ENCODE assay signal across 22 mouse cellular contexts in the genomic region with DNA sequence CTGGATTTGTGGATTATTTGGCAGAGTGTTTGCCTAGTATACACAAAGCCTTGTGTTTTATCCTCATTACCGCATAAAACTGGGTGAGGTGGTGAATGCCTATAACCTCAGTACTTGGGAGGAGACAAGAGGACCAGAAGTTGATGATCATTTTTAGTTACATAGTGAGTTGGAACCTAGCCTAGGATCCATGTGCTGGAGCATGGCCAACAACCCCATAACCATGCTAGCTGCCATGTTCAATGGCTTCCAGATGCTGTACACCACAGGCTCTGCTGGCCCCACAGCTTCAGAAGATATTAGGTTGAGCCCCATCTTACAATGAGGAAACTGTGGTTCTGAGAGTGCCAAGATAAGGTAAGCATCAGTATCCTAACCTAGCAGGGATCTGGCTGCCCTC.
A peak's percentile ranks its signal among the peaks of the same experiment; 100 is the strongest.
DNase-seq lines count a peak whose midpoint lies in the region; ATAC-seq and TF ChIP-seq lines count a peak whose summit lies in the region.
"Had no signal": no experiment of that assay in that cellular context is flagged by ENCODE, and none has a peak within 500 bp of the region (broad histone marks: within the 10 kb centered on the region; RNA-seq: fewer than 3 reads in every experiment).

No protein-coding gene starts in this region.

- H3K27me3 ChIP-seq in heart, embryonic 11.5 days (ENCODE audit: control insufficient read depth, insufficient read depth, low read length) = no peaks in the 10 kb centered on the region
- H3K27me3 ChIP-seq in heart, postnatal 0 days (ENCODE audit: control insufficient read depth, insufficient read depth, low read length) = no peaks in the 10 kb centered on the region
- H3K27me3 ChIP-seq in MEL (ENCODE audit: control insufficient read depth in 1 of 2, insufficient read depth in 2 of 2, low read length in 2 of 2) = no peaks in the 10 kb centered on the region; a peak in 1 of 4 replicates
- no peaks in the 10 kb centered on the region for H3K27me3 ChIP-seq in embryonic facial prominence, embryonic 15.5 days
- H3K27me3 ChIP-seq: embryonic facial prominence, embryonic 12.5 days; forebrain, embryonic 13.5 days; hindbrain, embryonic 15.5 days had no signal

- H3K27ac ChIP-seq in heart, embryonic 11.5 days (ENCODE audit: low read depth, low read length) = no peak overlapping the region
- H3K27ac ChIP-seq in heart, postnatal 0 days (ENCODE audit: low read depth) = 0 out of 2 replicates have a peak overlapping the region, but pooled peaks have one; percentile 80
- no peak overlapping the region for H3K27ac ChIP-seq in MEL (ENCODE audit: control insufficient read depth, low read depth, low read length)
- H3K27ac ChIP-seq in embryonic facial prominence, embryonic 15.5 days (replicated peaks) = no peak overlapping the region
- H3K27ac ChIP-seq: embryonic facial prominence, embryonic 12.5 days; forebrain, embryonic 13.5 days; hindbrain, embryonic 15.5 days had no signal

- no peak for ATAC-seq in heart, embryonic 11.5 days (replicated peaks; ENCODE audit: insufficient number of reproducible peaks, low FRiP score, low TSS enrichment)
- no peak for ATAC-seq in heart, postnatal 0 days (ENCODE audit: insufficient read depth, low read depth)
- 0 out of 2 replicates have a peak, but pooled peaks have one; percentile 24 for ATAC-seq in embryonic facial prominence, embryonic 15.5 days (ENCODE audit: insufficient number of reproducible peaks, low FRiP score, low TSS enrichment, low read depth)
- ATAC-seq in monocyte, adult 5-6 weeks (replicated peaks; ENCODE audit: insufficient number of reproducible peaks, low FRiP score, low TSS enrichment, poor library complexity, severe bottlenecking) = no peak
- ATAC-seq: forebrain, embryonic 13.5 days; forebrain, postnatal 0 days; inflammation-experienced regulatory T-cells, adult 6 months; intestine, postnatal 0 days had no signal

- TF ChIP-seq POLR2A in MEL (IDR thresholded peaks at IDR 0.05; ENCODE audit: control insufficient read depth in 1 of 2, insufficient read depth in 1 of 2, low read depth in 1 of 2, low read length in 2 of 2, poor library complexity in 1 of 2) = no peak

- intact Hi-C loops in heart, postnatal 25 days (cut with DNase I) = no loop called here

- no peak overlapping the region for H3K4me2 ChIP-seq in heart, embryonic 11.5 days
- H3K4me2 ChIP-seq in heart, postnatal 0 days (ENCODE audit: low read depth, low read length) = no peak overlapping the region
- no peak overlapping the region for H3K4me2 ChIP-seq in embryonic facial prominence, embryonic 15.5 days (replicated peaks)
- H3K4me2 ChIP-seq: embryonic facial prominence, embryonic 12.5 days; forebrain, embryonic 13.5 days; hindbrain, embryonic 15.5 days had no signal

- H3K4me1 ChIP-seq in heart, embryonic 11.5 days (ENCODE audit: control insufficient read depth, insufficient read depth, low read length) = peaks cover 29% of the 10 kb centered on the region
- peaks cover 34% of the 10 kb centered on the region for H3K4me1 ChIP-seq in heart, postnatal 0 days (ENCODE audit: control insufficient read depth, insufficient read depth)
- peaks cover 0 to 19% of the 10 kb centered on the region in 2 experiments; a peak in 3 of 4 replicates for H3K4me1 ChIP-seq in MEL (ENCODE audit: control insufficient read depth in 1 of 2, insufficient read depth in 2 of 2, low read length in 2 of 2)
- H3K4me1 ChIP-seq in embryonic facial prominence, embryonic 15.5 days = no peaks in the 10 kb centered on the region

- no peaks in the 10 kb centered on the region for H3K9me3 ChIP-seq in heart, embryonic 11.5 days (replicated peaks; ENCODE audit: control insufficient read depth, low read length)
- H3K9me3 ChIP-seq in heart, postnatal 0 days (replicated peaks; ENCODE audit: control insufficient read depth, low read length) = no peaks in the 10 kb centered on the region
- H3K9me3 ChIP-seq in MEL (replicated peaks; ENCODE audit: insufficient read depth, low read length) = no peaks in the 10 kb centered on the region
- H3K9me3 ChIP-seq in embryonic facial prominence, embryonic 15.5 days (replicated peaks) = no peaks in the 10 kb centered on the region
- H3K9me3 ChIP-seq: embryonic facial prominence, embryonic 12.5 days; forebrain, embryonic 13.5 days; hindbrain, embryonic 15.5 days had no signal

- TF ChIP-seq CTCF in heart, postnatal 0 days (IDR thresholded peaks at IDR 0.05; ENCODE audit: low read depth) = no peak
- TF ChIP-seq CTCF in MEL (IDR thresholded peaks at IDR 0.05 in 2 of 3, conservative IDR thresholded peaks at IDR 0.05 in 1 of 3; ENCODE audit: control insufficient read depth in 1 of 3, insufficient read depth in 1 of 3, low read depth in 2 of 3, low read length in 3 of 3, poor library complexity in 1 of 3, severe bottlenecking in 1 of 3) = no peak

- H3K4me3 ChIP-seq in heart, embryonic 11.5 days (ENCODE audit: low read depth, low read length) = no peak overlapping the region
- H3K4me3 ChIP-seq in heart, postnatal 0 days (ENCODE audit: low read depth, low read length) = no peak overlapping the region
- no peak overlapping the region for H3K4me3 ChIP-seq in MEL (ENCODE audit: control insufficient read depth in 1 of 2, insufficient read depth in 1 of 2, low read depth in 2 of 2, low read length in 2 of 2)
- H3K4me3 ChIP-seq in embryonic facial prominence, embryonic 15.5 days (replicated peaks) = no peak overlapping the region
- H3K4me3 ChIP-seq: embryonic facial prominence, embryonic 12.5 days; forebrain, embryonic 13.5 days; hindbrain, embryonic 15.5 days had no signal

- WGBS in heart, embryonic 11.5 days (ENCODE audit: insufficient replicate concordance) = 91% methylated on average over 1 of the region's 1 CpGs
- 67% methylated on average over 1 of the region's 1 CpGs for WGBS in heart, postnatal 0 days
- WGBS in embryonic facial prominence, embryonic 15.5 days = 56% methylated on average over 1 of the region's 1 CpGs

- peak; percentile 55 for DNase-seq in heart, adult 11 months
- DNase-seq in heart, postnatal 0 days (ENCODE audit: low spot score) = no peak
- no peak for DNase-seq in heart, postnatal 25 days (ENCODE audit: low spot score)
- peak; percentile 21 for DNase-seq in MEL (ENCODE audit: low read depth, low spot score)
- no peak for DNase-seq in kidney, adult 8-10 months
- DNase-seq: adrenal gland, adult 8-10 months; adrenal gland, postnatal 36 days; cerebellum, adult 11 months; cerebellum, adult 8-10 months; cerebellum, postnatal 14 days; embryo, embryonic 11 days; forebrain, postnatal 0 days; gastrocnemius, postnatal 14 days; heart, postnatal 36 days had no signal

- no peak overlapping the region for H3K9ac ChIP-seq in heart, embryonic 11.5 days (ENCODE audit: low read depth, low read length)
- H3K9ac ChIP-seq in heart, postnatal 0 days (replicated peaks; ENCODE audit: low read depth, low read length) = no peak overlapping the region
- H3K9ac ChIP-seq in MEL (ENCODE audit: control insufficient read depth, low read depth, low read length, poor library complexity, severe bottlenecking) = no peak overlapping the region
- H3K9ac ChIP-seq in embryonic facial prominence, embryonic 15.5 days = no peak overlapping the region
- H3K9ac ChIP-seq: embryonic facial prominence, embryonic 12.5 days; forebrain, embryonic 13.5 days; forebrain, postnatal 0 days; hindbrain, embryonic 15.5 days had no signal

- H3K36me3 ChIP-seq in heart, embryonic 11.5 days (ENCODE audit: control insufficient read depth, insufficient read depth, low read length) = no peaks in the 10 kb centered on the region
- H3K36me3 ChIP-seq in heart, postnatal 0 days (replicated peaks; ENCODE audit: control insufficient read depth, insufficient read depth, low read length) = no peaks in the 10 kb centered on the region
- peaks cover 0 to 4% of the 10 kb centered on the region in 2 experiments; a peak in 1 of 4 replicates for H3K36me3 ChIP-seq in MEL (ENCODE audit: control insufficient read depth in 1 of 2, insufficient read depth in 2 of 2, low read length in 2 of 2)
- no peaks in the 10 kb centered on the region for H3K36me3 ChIP-seq in embryonic facial prominence, embryonic 15.5 days
- H3K36me3 ChIP-seq: embryonic facial prominence, embryonic 12.5 days; hindbrain, embryonic 15.5 days had no signal

- H3K79me2 ChIP-seq in MEL (ENCODE audit: control insufficient read depth, insufficient read depth, low read length, poor library complexity) = no peaks in the 10 kb centered on the region

- TF ChIP-seq EP300 in heart, postnatal 0 days (IDR thresholded peaks at IDR 0.05; ENCODE audit: low read depth) = no peak
- TF ChIP-seq EP300 in MEL (IDR thresholded peaks at IDR 0.05; ENCODE audit: low read depth in 1 of 2, low read length in 2 of 2) = no peak

- TF ChIP-seq RAD21 in MEL (IDR thresholded peaks at IDR 0.05; ENCODE audit: low read depth, low read length) = no peak

TF ChIP-seq in MEL, 35 proteins besides CTCF, POLR2A, EP300 and RAD21:
- TF ChIP-seq ZKSCAN1 (IDR thresholded peaks at IDR 0.05; ENCODE audit: low read depth, low read length) (no peak), POLR2AphosphoS2 (IDR thresholded peaks at IDR 0.05; ENCODE audit: low read length) (no peak), TCF12 (IDR thresholded peaks at IDR 0.05; ENCODE audit: low read depth, low read length) (no peak), MAZ (IDR thresholded peaks at IDR 0.05; ENCODE audit: low read depth, low read length) (no peak), MYC (IDR thresholded peaks at IDR 0.05; ENCODE audit: low read depth, low read length) (no peak), GABPA (IDR thresholded peaks at IDR 0.05; ENCODE audit: low read depth, low read length) (no peak), SMC3 (IDR thresholded peaks at IDR 0.05; ENCODE audit: low read depth, low read length) (no peak), BHLHE40 (IDR thresholded peaks at IDR 0.05; ENCODE audit: borderline replicate concordance, low read depth, low read length) (no peak), MYB (IDR thresholded peaks at IDR 0.05; ENCODE audit: low read depth, low read length) (no peak), CHD1 (IDR thresholded peaks at IDR 0.05; ENCODE audit: low read depth, low read length) (no peak), CHD2 (IDR thresholded peaks at IDR 0.05; ENCODE audit: low read length) (no peak), MXI1 (IDR thresholded peaks at IDR 0.05; ENCODE audit: low read depth, low read length) (no peak), USF2 (IDR thresholded peaks at IDR 0.05; ENCODE audit: borderline replicate concordance in 1 of 2, insufficient read depth in 1 of 2, low read depth in 1 of 2, low read length in 2 of 2) (no peak), GATA1 (IDR thresholded peaks at IDR 0.05; ENCODE audit: low read depth, low read length) (no peak), RCOR1 (IDR thresholded peaks at IDR 0.05; ENCODE audit: low read depth, low read length) (no peak), ETS1 (IDR thresholded peaks at IDR 0.05; ENCODE audit: low read depth, low read length) (no peak), ZMIZ1 (IDR thresholded peaks at IDR 0.05; ENCODE audit: low read depth, low read length) (no peak), TAL1 (IDR thresholded peaks at IDR 0.05; ENCODE audit: low read length) (no peak), MEF2A (IDR thresholded peaks at IDR 0.05; ENCODE audit: extremely low read depth, insufficient replicate concordance, low read depth, low read length, poor library complexity, severe bottlenecking) (no peak)

Comparison
In these comparisons a context has a peak if more than half of its experiments do, and no peak if none do; other contexts are left out.
1. DNase-seq: peak in heart, adult 11 months (single experiment) and MEL (single experiment); none in heart, postnatal 0 days (single experiment), heart, postnatal 25 days (single experiment) and kidney, adult 8-10 months (0 of 2).